ENCODE assay signal across 8 mouse cellular contexts in genomic region chr15:89122649-89123366, GRCm38 (mm10). TPM values are rescaled to one million over a fixed set of nuclear protein-coding genes. Genes with fewer than 3 reads are reported as not detected.
DNase-seq lines count a peak whose midpoint lies in the region; ATAC-seq lines count a peak whose summit lies in the region.

Gene Tubgcp6 (minus strand): TSS chr15:89123112.

- no peaks in the 10 kb centered on the region for H3K36me3 ChIP-seq in hindbrain, embryonic 16.5 days (ENCODE audit: control insufficient read depth, insufficient read depth, low read length)
- 0 out of 2 replicates have a peak, but pooled peaks cover 3% of the 10 kb centered on the region for H3K36me3 ChIP-seq in macrophage (ENCODE audit: inconsistent target)

- peak; percentile 85 for ATAC-seq in hindbrain, embryonic 16.5 days

- H3K4me3 ChIP-seq in hindbrain, embryonic 16.5 days (ENCODE audit: low read length): peak within 1 kb of the TSS; percentile 91
- peak within 1 kb of the TSS; percentile 89 for H3K4me3 ChIP-seq in macrophage (ENCODE audit: inconsistent target)

- H3K9ac ChIP-seq in hindbrain, embryonic 16.5 days (ENCODE audit: low read depth, low read length): peak within 1 kb of the TSS; percentile 86

- H3K9me3 ChIP-seq in hindbrain, embryonic 16.5 days (ENCODE audit: control insufficient read depth, low read length): no peaks in the 10 kb centered on the region

- H3K79me2 ChIP-seq in macrophage (ENCODE audit: inconsistent target): peaks cover 37% of the 10 kb centered on the region

- peak within 1 kb of the TSS; percentile 89 for H3K27ac ChIP-seq in hindbrain, embryonic 16.5 days (ENCODE audit: low read depth, low read length)
- H3K27ac ChIP-seq in macrophage: peak within 1 kb of the TSS; percentile 21; the same call in 1 of the 2 replicates

- DNase-seq in T-cell, adult 2 months (ENCODE audit: low spot score): peak; percentile 91
- DNase-seq in cerebellum, postnatal 36 days: peak; percentile 96 to 97
- DNase-seq in gastrocnemius, adult 18-20 months (ENCODE audit: low spot score): peak; percentile 95
- DNase-seq in left cerebral cortex, adult 18-20 months (ENCODE audit: low spot score in 2 of 2): peak; percentile 96 to 98
- peak; percentile 96 for DNase-seq in right cerebral cortex, adult 18-20 months
- peak; percentile 85 for DNase-seq in urinary bladder, postnatal 10 days (ENCODE audit: low spot score)

- WGBS in hindbrain, embryonic 16.5 days: under 1% methylated on average over 47 of the region's 47 CpGs
- WGBS in macrophage (ENCODE audit: missing documents): 1% methylated on average over 47 of the region's 47 CpGs

- peaks cover 43% of the 10 kb centered on the region for H3K4me1 ChIP-seq in hindbrain, embryonic 16.5 days (ENCODE audit: control insufficient read depth, insufficient read depth, low read depth, low read length)

- peak within 1 kb of the TSS; percentile 98 for H3K4me2 ChIP-seq in hindbrain, embryonic 16.5 days (ENCODE audit: low read length)

- no peaks in the 10 kb centered on the region for H3K27me3 ChIP-seq in hindbrain, embryonic 16.5 days (replicated peaks; ENCODE audit: control insufficient read depth, insufficient read depth, low read length)

RNA-seq across cellular contexts. Expression of gene Tubgcp6, which starts in this region (rescaled TPM):
- total RNA-seq in gastrocnemius, adult 18-20 months (2021): 1 to 10 TPM; 6.9 to 8.4 TPM
- polyA plus RNA-seq in hindbrain, embryonic 16.5 days (2015; fragmentation: Nextera tagmentation; extraction: Ambion mirVana): 15.2 and 16.4 TPM in 2 replicates
- 10 to 100 TPM; 31.4 to 34.6 TPM for total RNA-seq in left cerebral cortex, adult 18-20 months (2021)
- total RNA-seq in macrophage (2018; cell fraction: chromatin; rRNA removed): 10 to 100 TPM in 25 of 26 experiments, 1 to 10 TPM in 1; 8.1 to 64.4 (median 35.2) TPM
- 10 to 100 TPM in 1 of 26 experiments, 1 to 10 TPM in 25; 3.5 to 10.9 (median 6.4) TPM for total RNA-seq in macrophage (2018; cell fraction: cytosol; rRNA removed)
- total RNA-seq in macrophage (2018; cell fraction: nucleus; rRNA removed): 10 to 100 TPM in 21 of 26 experiments, 1 to 10 TPM in 5; 6.0 to 46.5 (median 19.0) TPM
- polyA plus RNA-seq in macrophage (2018): 4.1 to 8.3 TPM (median 6.3 TPM) in 3 replicates

Comparison
In these comparisons a context has a peak if more than half of its experiments do, and no peak if none do; other contexts are left out.
1. Peak in every context shown above with its lines: DNase-seq, ATAC-seq, H3K4me3 ChIP-seq and H3K27ac ChIP-seq.